8 mouse cellular contexts compared by ENCODE assay signal in the genomic region with DNA sequence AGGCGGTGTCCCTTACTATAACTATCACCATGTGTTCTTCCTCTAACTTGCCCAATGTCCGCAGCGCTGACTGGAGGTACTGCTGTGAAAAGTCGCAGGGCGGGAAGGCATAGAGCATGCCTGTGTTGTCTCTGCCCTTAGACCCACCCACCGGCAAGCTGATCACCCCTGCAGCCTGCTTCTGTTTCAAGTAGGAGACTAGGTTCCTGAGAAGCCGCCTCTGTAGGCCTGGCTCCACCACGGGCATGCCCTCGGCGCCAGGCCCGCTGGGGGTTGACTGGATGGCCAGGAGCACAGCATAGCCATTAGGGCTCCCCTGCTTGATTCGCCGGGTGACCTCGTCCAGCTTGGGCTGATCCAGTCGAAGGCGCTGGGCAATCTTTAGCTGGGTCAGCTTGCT. TPM values are rescaled to one million over a fixed set of nuclear protein-coding genes. Genes with fewer than 3 reads are reported as not detected.
DNase-seq lines count a peak whose midpoint lies in the region; ATAC-seq and TF ChIP-seq lines count a peak whose summit lies in the region.

No protein-coding gene starts in this region.

- H3K27ac ChIP-seq in kidney, embryonic 14.5 days (ENCODE audit: low read depth, low read length), result no peak overlapping the region
- no peak overlapping the region for H3K27ac ChIP-seq in ES-E14 (ENCODE audit: insufficient read depth, low read depth, low read length, poor library complexity, severe bottlenecking)
- H3K27ac ChIP-seq in embryonic facial prominence, embryonic 15.5 days (replicated peaks), result 0 out of 2 replicates have a peak overlapping the region, but pooled peaks have one; percentile 3
- no peak overlapping the region for H3K27ac ChIP-seq in limb, embryonic 13.5 days
- H3K27ac ChIP-seq in small intestine, adult 2 months (ENCODE audit: insufficient read depth, low read depth, low read length), result no peak overlapping the region

- TF ChIP-seq CTCF in small intestine, adult 2 months (IDR thresholded peaks at IDR 0.05; ENCODE audit: extremely low read depth, insufficient read length, insufficient replicate concordance, low read depth, low read length), result no peak

- no peak for ATAC-seq in kidney, embryonic 14.5 days (ENCODE audit: low FRiP score, low TSS enrichment)
- no peak for ATAC-seq in embryonic facial prominence, embryonic 15.5 days (ENCODE audit: insufficient number of reproducible peaks, low FRiP score, low TSS enrichment, low read depth)
- ATAC-seq in limb, embryonic 13.5 days (ENCODE audit: low FRiP score, low read depth), result no peak

- H3K9me3 ChIP-seq in kidney, embryonic 14.5 days (ENCODE audit: control insufficient read depth, low read length), result no peaks in the 10 kb centered on the region
- no peaks in the 10 kb centered on the region for H3K9me3 ChIP-seq in ES-E14 (ENCODE audit: control insufficient read depth, insufficient read depth, low read depth, low read length)
- H3K9me3 ChIP-seq in embryonic facial prominence, embryonic 15.5 days (replicated peaks), result no peaks in the 10 kb centered on the region
- H3K9me3 ChIP-seq in limb, embryonic 13.5 days, result no peaks in the 10 kb centered on the region

- H3K4me3 ChIP-seq in kidney, embryonic 14.5 days (ENCODE audit: low read length), result peak overlapping the region; percentile 92
- H3K4me3 ChIP-seq in ES-E14 (ENCODE audit: insufficient read depth in 1 of 2, low read depth in 1 of 2, low read length in 2 of 2, poor library complexity in 1 of 2, severe bottlenecking in 1 of 2), result peak overlapping the region; percentile 82 to 99; a peak in 3 of 4 replicates
- peak overlapping the region; percentile 89 for H3K4me3 ChIP-seq in embryonic facial prominence, embryonic 15.5 days (replicated peaks)
- peak overlapping the region; percentile 94 for H3K4me3 ChIP-seq in limb, embryonic 13.5 days
- H3K4me3 ChIP-seq in small intestine, adult 2 months (ENCODE audit: low read depth, low read length), result peak overlapping the region; percentile 81

- peaks cover 31% of the 10 kb centered on the region for H3K4me1 ChIP-seq in kidney, embryonic 14.5 days (ENCODE audit: control insufficient read depth, insufficient read depth, low read length)
- peaks cover 4 to 24% of the 10 kb centered on the region in 2 experiments; a peak in 3 of 4 replicates for H3K4me1 ChIP-seq in ES-E14 (ENCODE audit: control insufficient read depth in 2 of 2, insufficient read depth in 2 of 2, low read length in 2 of 2, poor library complexity in 1 of 2)
- H3K4me1 ChIP-seq in embryonic facial prominence, embryonic 15.5 days, result peaks cover 60% of the 10 kb centered on the region
- H3K4me1 ChIP-seq in limb, embryonic 13.5 days, result peaks cover 67% of the 10 kb centered on the region
- H3K4me1 ChIP-seq in small intestine, adult 2 months (ENCODE audit: control insufficient read depth, insufficient read depth, insufficient read length, low read length), result peaks cover 35% of the 10 kb centered on the region

- DNase-seq in kidney, postnatal 36 days, result no peak
- no peak for DNase-seq in ES-E14 (ENCODE audit: low read depth, low spot score)
- no peak for DNase-seq in frontal cortex, postnatal 14 days (ENCODE audit: low spot score in 2 of 2)
- no peak for DNase-seq in kidney, adult 18-20 months

- H3K4me2 ChIP-seq in kidney, embryonic 14.5 days (replicated peaks; ENCODE audit: low read depth, low read length), result peak overlapping the region; percentile 93
- H3K4me2 ChIP-seq in embryonic facial prominence, embryonic 15.5 days (replicated peaks), result peak overlapping the region; percentile 97
- H3K4me2 ChIP-seq in limb, embryonic 13.5 days (replicated peaks), result peak overlapping the region; percentile 97

- H3K9ac ChIP-seq in kidney, embryonic 14.5 days (ENCODE audit: low read depth, low read length), result peak overlapping the region; percentile 99; the same call in 1 of the 2 replicates
- peak overlapping the region; percentile 98; the same call in 1 of the 2 replicates for H3K9ac ChIP-seq in ES-E14 (ENCODE audit: insufficient read depth, low read depth, low read length, poor library complexity, severe bottlenecking)
- no peak overlapping the region for H3K9ac ChIP-seq in embryonic facial prominence, embryonic 15.5 days
- H3K9ac ChIP-seq in limb, embryonic 13.5 days, result peak overlapping the region; percentile 99

- no peaks in the 10 kb centered on the region for H3K27me3 ChIP-seq in kidney, embryonic 14.5 days (ENCODE audit: control insufficient read depth, insufficient read depth, low read length)
- H3K27me3 ChIP-seq in embryonic facial prominence, embryonic 15.5 days, result no peaks in the 10 kb centered on the region
- H3K27me3 ChIP-seq in limb, embryonic 13.5 days, result no peaks in the 10 kb centered on the region
- H3K27me3 ChIP-seq in small intestine, adult 2 months (ENCODE audit: control insufficient read depth, insufficient read depth, low read length), result no peaks in the 10 kb centered on the region

- TF ChIP-seq POLR2A in small intestine, adult 2 months (IDR thresholded peaks at IDR 0.05; ENCODE audit: low read depth, low read length), result no peak

- in situ Hi-C loops in ES-E14 (cut with MboI; ENCODE audit: low sequenced_read_pairs in 2 of 2, unreplicated experiment in 2 of 2), result no loop called here

- peaks cover 61% of the 10 kb centered on the region for H3K36me3 ChIP-seq in kidney, embryonic 14.5 days (ENCODE audit: control insufficient read depth, insufficient read depth, low read length)
- H3K36me3 ChIP-seq in ES-E14 (ENCODE audit: control insufficient read depth, insufficient read depth, low read length, poor library complexity, severe bottlenecking), result peaks cover 61% of the 10 kb centered on the region
- peaks cover 48% of the 10 kb centered on the region for H3K36me3 ChIP-seq in embryonic facial prominence, embryonic 15.5 days
- peaks cover 66% of the 10 kb centered on the region for H3K36me3 ChIP-seq in limb, embryonic 13.5 days
- peaks cover 43% of the 10 kb centered on the region for H3K36me3 ChIP-seq in small intestine, adult 2 months (ENCODE audit: control insufficient read depth, insufficient read depth, low read length)

- 29% methylated on average over 16 of the region's 16 CpGs for WGBS in kidney, embryonic 14.5 days
- 25% methylated on average over 16 of the region's 16 CpGs for WGBS in embryonic facial prominence, embryonic 15.5 days
- WGBS in limb, embryonic 13.5 days, result 28% methylated on average over 16 of the region's 16 CpGs
- 33% methylated on average over 16 of the region's 16 CpGs for WGBS in small intestine, adult 2 months

TF ChIP-seq in ES-E14, 5 proteins besides CTCF, POLR2A, EP300 and RAD21:
- TF ChIP-seq CHD2 (IDR thresholded peaks at IDR 0.05; ENCODE audit: low read depth, low read length) (no peak), MAFK (IDR thresholded peaks at IDR 0.05; ENCODE audit: insufficient read depth, low read depth, low read length) (no peak), HCFC1 (IDR thresholded peaks at IDR 0.05; ENCODE audit: borderline replicate concordance, insufficient read depth, low read length) (no peak), ZC3H11A (IDR thresholded peaks at IDR 0.05; ENCODE audit: borderline replicate concordance, low read depth, low read length) (no peak), ZNF384 (IDR thresholded peaks at IDR 0.05; ENCODE audit: low read depth, low read length) (no peak)

RNA-seq across cellular contexts. Expression of gene Rbm15b, which starts 2.9 kb away (rescaled TPM):
- 16.4 and 19.2 TPM in 2 replicates for polyA plus RNA-seq in kidney, embryonic 14.5 days (2014; fragmentation: Nextera tagmentation; extraction: Ambion mirVana)
- 38.6 and 42.3 TPM in 2 replicates for total RNA-seq in ES-E14 (2012; rRNA removed)
- 11.0 and 12.3 TPM in 2 replicates for polyA plus RNA-seq in embryonic facial prominence, embryonic 15.5 days (2015; fragmentation: Nextera tagmentation; extraction: Ambion mirVana)
- 9.8 and 10.6 TPM in 2 replicates for polyA plus RNA-seq in limb, embryonic 13.5 days (2015; fragmentation: Nextera tagmentation; extraction: Ambion mirVana)
- polyA plus RNA-seq in small intestine, adult 2 months (2012; rRNA removed), result 6.9 and 10.5 TPM in 2 replicates

RNA-seq across cellular contexts. Expression of gene Manf, which starts 7.5 kb away (rescaled TPM):
- 295 and 319 TPM in 2 replicates for polyA plus RNA-seq in kidney, embryonic 14.5 days (2014; fragmentation: Nextera tagmentation; extraction: Ambion mirVana)
- 510 and 517 TPM in 2 replicates for total RNA-seq in ES-E14 (2012; rRNA removed)
- 281 and 293 TPM in 2 replicates for polyA plus RNA-seq in embryonic facial prominence, embryonic 15.5 days (2015; fragmentation: Nextera tagmentation; extraction: Ambion mirVana)
- 254 and 278 TPM in 2 replicates for polyA plus RNA-seq in limb, embryonic 13.5 days (2015; fragmentation: Nextera tagmentation; extraction: Ambion mirVana)
- 2.9 and 7.5 TPM in 2 replicates for polyA plus RNA-seq in small intestine, adult 2 months (2012; rRNA removed)

Comparison
In these comparisons a context has a peak if more than half of its experiments do, and no peak if none do; other contexts are left out.
1. RNA of gene Manf, which starts 7.5 kb away (polyA plus RNA-seq): 295 to 319 TPM in kidney, embryonic 14.5 days, 281 to 293 TPM in embryonic facial prominence, embryonic 15.5 days and 254 to 278 TPM in limb, embryonic 13.5 days; 2.9 to 7.5 TPM in small intestine, adult 2 months; every median in the first group is over 10 times any median in the second.
2. Peak in every context shown above with its lines, with median percentiles within 50 percentile points of each other: H3K4me2 ChIP-seq and H3K4me3 ChIP-seq.